Comparison of ENCODE assay signal across 24 mouse cellular contexts in genomic region chr13:3787102-3787501, GRCm38 (mm10). TPM values are rescaled to one million over a fixed set of nuclear protein-coding genes. Genes with fewer than 3 reads are reported as not detected.
DNase-seq lines count a peak whose midpoint lies in the region; ATAC-seq and TF ChIP-seq lines count a peak whose summit lies in the region.
"Had no signal": no experiment of that assay in that cellular context is flagged by ENCODE, and none has a peak within 500 bp of the region (broad histone marks: within the 10 kb centered on the region; RNA-seq: fewer than 3 reads in every experiment).

No protein-coding gene starts in this region.

- TF ChIP-seq CTCF in lung, embryonic 14.5 days (IDR thresholded peaks at IDR 0.05; ENCODE audit: low read depth) = no peak
- no peak for TF ChIP-seq CTCF in stomach, postnatal 0 days (IDR thresholded peaks at IDR 0.05; ENCODE audit: low read depth)

- no peak overlapping the region for H3K4me2 ChIP-seq in kidney, embryonic 16.5 days (replicated peaks; ENCODE audit: low read depth, low read length)
- H3K4me2 ChIP-seq in lung, embryonic 14.5 days = no peak overlapping the region
- H3K4me2 ChIP-seq in stomach, postnatal 0 days (replicated peaks; ENCODE audit: low read depth) = no peak overlapping the region
- H3K4me2 ChIP-seq: heart, embryonic 12.5 days; hindbrain, embryonic 12.5 days; midbrain, embryonic 11.5 days had no signal

- no peaks in the 10 kb centered on the region for H3K4me1 ChIP-seq in kidney, embryonic 16.5 days (ENCODE audit: insufficient read depth, low read length)
- peaks cover 4% of the 10 kb centered on the region; the same call in 1 of the 2 replicates for H3K4me1 ChIP-seq in lung, embryonic 14.5 days (ENCODE audit: insufficient read depth)
- no peaks in the 10 kb centered on the region for H3K4me1 ChIP-seq in stomach, postnatal 0 days (replicated peaks; ENCODE audit: control insufficient read depth, insufficient read depth)

- H3K9me3 ChIP-seq in kidney, embryonic 16.5 days (ENCODE audit: low read length) = no peaks in the 10 kb centered on the region
- H3K9me3 ChIP-seq in lung, embryonic 14.5 days (ENCODE audit: low read depth, low read length) = no peaks in the 10 kb centered on the region
- H3K9me3 ChIP-seq in stomach, postnatal 0 days (ENCODE audit: control insufficient read depth, low read length) = no peaks in the 10 kb centered on the region
- H3K9me3 ChIP-seq: heart, embryonic 12.5 days; hindbrain, embryonic 12.5 days had no signal

- H3K4me3 ChIP-seq in kidney, embryonic 16.5 days (ENCODE audit: low read length) = no peak overlapping the region
- no peak overlapping the region for H3K4me3 ChIP-seq in lung, embryonic 14.5 days (ENCODE audit: low read depth, low read length)
- no peak overlapping the region for H3K4me3 ChIP-seq in stomach, postnatal 0 days (ENCODE audit: low read depth, low read length)
- H3K4me3 ChIP-seq: heart, embryonic 12.5 days; hindbrain, embryonic 12.5 days; left cerebral cortex, adult 2 months had no signal

- no peak overlapping the region for H3K9ac ChIP-seq in kidney, embryonic 16.5 days (replicated peaks; ENCODE audit: low read length)
- H3K9ac ChIP-seq in lung, embryonic 14.5 days = no peak overlapping the region
- no peak overlapping the region for H3K9ac ChIP-seq in stomach, postnatal 0 days (ENCODE audit: low read length)
- H3K9ac ChIP-seq: heart, embryonic 12.5 days; hindbrain, embryonic 12.5 days had no signal

- no peak for TF ChIP-seq EP300 in stomach, postnatal 0 days (optimal IDR thresholded peaks at IDR 0.05)

- no peak overlapping the region for H3K27ac ChIP-seq in kidney, embryonic 16.5 days (ENCODE audit: low read length)
- H3K27ac ChIP-seq in lung, embryonic 14.5 days (ENCODE audit: low read depth) = no peak overlapping the region
- no peak overlapping the region for H3K27ac ChIP-seq in stomach, postnatal 0 days (replicated peaks)
- H3K27ac ChIP-seq: hindbrain, embryonic 12.5 days; left cerebral cortex, adult 2 months had no signal

- no peak for ATAC-seq in kidney, embryonic 16.5 days (ENCODE audit: low FRiP score, low TSS enrichment)
- peak; percentile 60; the same call in 1 of the 2 replicates for ATAC-seq in lung, embryonic 14.5 days (ENCODE audit: insufficient read depth)
- peak; percentile 45; the same call in 1 of the 2 replicates for ATAC-seq in stomach, postnatal 0 days (ENCODE audit: low FRiP score, low TSS enrichment)
- ATAC-seq: forebrain, embryonic 16.5 days had no signal

- H3K36me3 ChIP-seq in kidney, embryonic 16.5 days (ENCODE audit: insufficient read depth, low read length) = no peaks in the 10 kb centered on the region
- H3K36me3 ChIP-seq in lung, embryonic 14.5 days (ENCODE audit: insufficient read depth) = no peaks in the 10 kb centered on the region
- no peaks in the 10 kb centered on the region for H3K36me3 ChIP-seq in stomach, postnatal 0 days (ENCODE audit: control insufficient read depth, insufficient read depth, low read length)
- H3K36me3 ChIP-seq: heart, embryonic 12.5 days; hindbrain, embryonic 12.5 days had no signal

- DNase-seq in kidney, adult 18-20 months = peak; percentile 56
- peak; percentile 48 for DNase-seq in lung, embryonic 14.5 days
- no peak for DNase-seq in lung, postnatal 10 days
- peak; percentile 54 to 68 for DNase-seq in kidney, postnatal 25 days
- peak; percentile 42 for DNase-seq in stomach, postnatal 0 days (ENCODE audit: low spot score)
- DNase-seq in ovary, postnatal 14 days (ENCODE audit: low spot score) = no peak
- no peak for DNase-seq in frontal cortex, adult 2 months (ENCODE audit: extremely low spot score in 1 of 2, low spot score in 1 of 2)
- DNase-seq: B cell, adult 2 months; cerebellum, postnatal 10 days; heart, postnatal 14 days; layer of hippocampus, adult 9-11 months; left cerebral cortex, postnatal 4 days; liver; right cerebral cortex, adult 18-20 months; thymus, postnatal 25 days had no signal

- WGBS in kidney, embryonic 16.5 days = 45% methylated on average over 4 of the region's 4 CpGs
- 26% methylated on average over 4 of the region's 4 CpGs for WGBS in lung, embryonic 14.5 days
- 38% methylated on average over 4 of the region's 4 CpGs for WGBS in stomach, postnatal 0 days

- H3K27me3 ChIP-seq in kidney, embryonic 16.5 days (ENCODE audit: insufficient read depth, low read length) = no peaks in the 10 kb centered on the region
- H3K27me3 ChIP-seq in lung, embryonic 14.5 days (ENCODE audit: insufficient read depth, low read length) = no peaks in the 10 kb centered on the region
- no peaks in the 10 kb centered on the region for H3K27me3 ChIP-seq in stomach, postnatal 0 days (ENCODE audit: control insufficient read depth, insufficient read depth, low read length)
- H3K27me3 ChIP-seq: heart, embryonic 12.5 days; hindbrain, embryonic 12.5 days had no signal

RNA-seq across cellular contexts. Expression of gene Calml3, which starts 17.0 kb away (rescaled TPM):
- 0.76 and 0.81 TPM in 2 replicates for polyA plus RNA-seq in kidney, embryonic 16.5 days (2015; fragmentation: Nextera tagmentation; extraction: Ambion mirVana)
- 0.18 TPM in 1 of 2 replicates, not detected in the other for polyA plus RNA-seq in lung, embryonic 14.5 days (2014; fragmentation: Nextera tagmentation; extraction: Ambion mirVana)
- 40.0 and 44.6 TPM in 2 replicates for polyA plus RNA-seq in stomach, postnatal 0 days (2015; fragmentation: Nextera tagmentation; extraction: Ambion mirVana)
- polyA plus RNA-seq in frontal cortex, adult 2 months (2012; rRNA removed) = not detected in 2 replicates
- polyA plus RNA-seq: forebrain, embryonic 16.5 days; heart, embryonic 12.5 days; hindbrain, embryonic 12.5 days; intestine, embryonic 14.5 days; midbrain, embryonic 11.5 days; neural tube, embryonic 11.5 days had no signal

RNA-seq across cellular contexts. Expression of gene Calm4, which starts 50.5 kb away (rescaled TPM):
- not detected in 2 replicates for polyA plus RNA-seq in kidney, embryonic 16.5 days (2015; fragmentation: Nextera tagmentation; extraction: Ambion mirVana)
- polyA plus RNA-seq in lung, embryonic 14.5 days (2014; fragmentation: Nextera tagmentation; extraction: Ambion mirVana) = not detected in 2 replicates
- 280 and 324 TPM in 2 replicates for polyA plus RNA-seq in stomach, postnatal 0 days (2015; fragmentation: Nextera tagmentation; extraction: Ambion mirVana)
- not detected in 2 replicates for polyA plus RNA-seq in frontal cortex, adult 2 months (2012; rRNA removed)
- polyA plus RNA-seq: forebrain, embryonic 16.5 days; gonadal fat pad, adult 2 months; heart, embryonic 12.5 days; hindbrain, embryonic 12.5 days; intestine, embryonic 14.5 days; midbrain, embryonic 11.5 days; neural tube, embryonic 11.5 days had no signal

Comparison
In these comparisons a context has a peak if more than half of its experiments do, and no peak if none do; other contexts are left out.
1. DNase-seq: peak in kidney, adult 18-20 months (single experiment), lung, embryonic 14.5 days (single experiment), kidney, postnatal 25 days (2 of 2) and stomach, postnatal 0 days (single experiment); none in lung, postnatal 10 days (single experiment), ovary, postnatal 14 days (single experiment) and frontal cortex, adult 2 months (0 of 2).
2. RNA of gene Calml3, which starts 17.0 kb away (polyA plus RNA-seq): 40.0 to 44.6 TPM in stomach, postnatal 0 days; 0.76 to 0.81 TPM in kidney, embryonic 16.5 days, 0.18 TPM in lung, embryonic 14.5 days and not detected in frontal cortex, adult 2 months; every median in the first group is over 10 times any median in the second.
3. RNA of gene Calm4, which starts 50.5 kb away (polyA plus RNA-seq): 280 to 324 TPM in stomach, postnatal 0 days; not detected in kidney, embryonic 16.5 days, not detected in lung, embryonic 14.5 days and not detected in frontal cortex, adult 2 months; every median in the first group is over 100 times any median in the second.